9 mouse cellular contexts compared by ENCODE assay signal in genomic region chr4:139430176-139430575, GRCm38 (mm10).
A peak's percentile ranks its signal among the peaks of the same experiment; 100 is the strongest.
DNase-seq lines count a peak whose midpoint lies in the region; ATAC-seq and TF ChIP-seq lines count a peak whose summit lies in the region.
"Had no signal": no experiment of that assay in that cellular context is flagged by ENCODE, and none has a peak within 500 bp of the region (broad histone marks: within the 10 kb centered on the region; RNA-seq: fewer than 3 reads in every experiment).

No protein-coding gene starts in this region.

- no peak overlapping the region for H3K27ac ChIP-seq in kidney, embryonic 16.5 days (ENCODE audit: low read length)
- no peak overlapping the region for H3K27ac ChIP-seq in liver, adult 2 months (replicated peaks; ENCODE audit: insufficient read depth, low read depth, low read length)
- H3K27ac ChIP-seq: embryonic facial prominence, embryonic 15.5 days had no signal

- ATAC-seq in granulocyte monocyte progenitor cell, adult 5-6 weeks (replicated peaks; ENCODE audit: poor library complexity, severe bottlenecking) = peak; percentile 98
- ATAC-seq in kidney, embryonic 16.5 days (ENCODE audit: low FRiP score, low TSS enrichment) = peak; percentile 70; the same call in 1 of the 2 replicates
- peak; percentile 73 for ATAC-seq in neutrophil, adult 5-6 weeks (ENCODE audit: extremely low read depth, insufficient number of reproducible peaks, low FRiP score, poor library complexity, severe bottlenecking)

- H3K36me3 ChIP-seq in kidney, embryonic 16.5 days (ENCODE audit: insufficient read depth, low read length) = peaks cover 97% of the 10 kb centered on the region
- H3K36me3 ChIP-seq in liver, adult 2 months (ENCODE audit: control insufficient read depth, insufficient read depth, low read length) = peaks cover 86% of the 10 kb centered on the region

- TF ChIP-seq POLR2A in liver, adult 2 months (IDR thresholded peaks at IDR 0.05; ENCODE audit: extremely low read depth, insufficient read depth, low read length) = no peak

- H3K4me2 ChIP-seq in kidney, embryonic 16.5 days (replicated peaks; ENCODE audit: low read depth, low read length) = no peak overlapping the region
- H3K4me2 ChIP-seq: embryonic facial prominence, embryonic 15.5 days had no signal

- no peaks in the 10 kb centered on the region for H3K27me3 ChIP-seq in kidney, embryonic 16.5 days (ENCODE audit: insufficient read depth, low read length)
- no peaks in the 10 kb centered on the region for H3K27me3 ChIP-seq in liver, adult 2 months (ENCODE audit: control insufficient read depth, insufficient read depth, low read length)
- H3K27me3 ChIP-seq: embryonic facial prominence, embryonic 15.5 days had no signal

- no peaks in the 10 kb centered on the region for H3K9me3 ChIP-seq in kidney, embryonic 16.5 days (ENCODE audit: low read length)
- H3K9me3 ChIP-seq: embryonic facial prominence, embryonic 15.5 days had no signal

- DNase-seq in urinary bladder, postnatal 14 days (ENCODE audit: low spot score) = peak; percentile 79
- DNase-seq in urinary bladder, adult 2 months (ENCODE audit: low spot score) = no peak
- DNase-seq in cerebellum, postnatal 36 days = peak; percentile 85
- peak; percentile 36 for DNase-seq in liver, adult 2 months (ENCODE audit: extremely low read depth, low read depth, low spot score)
- DNase-seq in testis, postnatal 14 days (ENCODE audit: low spot score) = peak; percentile 42

- H3K9ac ChIP-seq in kidney, embryonic 16.5 days (replicated peaks; ENCODE audit: low read length) = no peak overlapping the region
- no peak overlapping the region for H3K9ac ChIP-seq in liver, adult 2 months (ENCODE audit: low read depth, low read length)
- H3K9ac ChIP-seq: embryonic facial prominence, embryonic 15.5 days had no signal

- TF ChIP-seq CTCF in liver, adult 2 months (IDR thresholded peaks at IDR 0.05; ENCODE audit: low read depth, low read length) = peak; percentile 81

- H3K79me2 ChIP-seq in liver, adult 2 months (ENCODE audit: control insufficient read depth, insufficient read depth, low read length) = no peaks in the 10 kb centered on the region

- H3K4me3 ChIP-seq in kidney, embryonic 16.5 days (ENCODE audit: low read length) = no peak overlapping the region
- no peak overlapping the region for H3K4me3 ChIP-seq in liver, adult 2 months (ENCODE audit: insufficient read depth, low read depth, low read length)
- H3K4me3 ChIP-seq: embryonic facial prominence, embryonic 15.5 days had no signal

- 47% methylated on average over 15 of the region's 15 CpGs for WGBS in kidney, embryonic 16.5 days
- 70% methylated on average over 15 of the region's 15 CpGs for WGBS in liver, adult 2 months

- no peaks in the 10 kb centered on the region for H3K4me1 ChIP-seq in kidney, embryonic 16.5 days (ENCODE audit: insufficient read depth, low read length)
- no peaks in the 10 kb centered on the region for H3K4me1 ChIP-seq in liver, adult 2 months (ENCODE audit: control insufficient read depth, insufficient read depth, low read length)
- H3K4me1 ChIP-seq: embryonic facial prominence, embryonic 15.5 days had no signal
